Mouse (Mus musculus) ES-E14 (cell line): ENCODE measurements around the gene Dusp11. TPM values are rescaled to one million over a fixed set of nuclear protein-coding genes. Genes with fewer than 3 reads are reported as not detected.
"Not testable (repeated sequence)": the region's sequence is repeated elsewhere in the genome, so short reads cannot be mapped to it uniquely, and the experiment has no call there.

Experiments used
- DNase-seq: peaks from one replicate; pipeline ENCODE4 v3.0.0-alpha.2; 2013; ENCODE audit warnings: low read depth, low spot score
- H3K27ac ChIP-seq: 2 replicates; pipeline ENCODE4 v1.5.1; 2012; ENCODE audit warnings: low read depth, mild to moderate bottlenecking, low read length, moderate library complexity, mixed read lengths; ENCODE audit not compliant: poor library complexity, insufficient read depth, severe bottlenecking
- H3K36me3 ChIP-seq: 2 replicates; pipeline ENCODE4 v1.6.1; 2012; ENCODE audit warnings: mild to moderate bottlenecking, low read length, moderate library complexity, mixed read lengths; ENCODE audit not compliant: control insufficient read depth, poor library complexity, insufficient read depth, severe bottlenecking
- H3K4me1 ChIP-seq, 2 experiments: fragments of 150-350 bp in 1 of 2; sonication (generic) in 1 of 2; 2 replicates each; pipeline ENCODE4 v1.6.1; 2012; ENCODE audit warnings: low read length in 2 of 2, mild to moderate bottlenecking in 1 of 2, mixed read lengths in 1 of 2; ENCODE audit not compliant: control insufficient read depth in 2 of 2, insufficient read depth in 2 of 2, poor library complexity in 1 of 2
- H3K4me3 ChIP-seq, 2 experiments: fragments of 150-350 bp in 1 of 2; sonication (generic) in 1 of 2; 2 replicates each; pipeline ENCODE4 v1.5.1; 2012; ENCODE audit warnings: low read length in 2 of 2, low read depth in 1 of 2, mild to moderate bottlenecking in 1 of 2, mixed read lengths in 1 of 2; ENCODE audit not compliant: insufficient read depth in 1 of 2, poor library complexity in 1 of 2, severe bottlenecking in 1 of 2
- H3K9ac ChIP-seq: 2 replicates; pipeline ENCODE4 v1.6.1; 2012; ENCODE audit warnings: low read depth, mild to moderate bottlenecking, low read length, mixed read lengths; ENCODE audit not compliant: poor library complexity, insufficient read depth, severe bottlenecking
- H3K9me3 ChIP-seq: fragments of 150-350 bp; sonication (generic); 2 replicates; pipeline ENCODE4 v1.6.1; 2012; ENCODE audit warnings: low read depth, mild to moderate bottlenecking, low read length; ENCODE audit not compliant: control insufficient read depth, insufficient read depth
- CHD2 ChIP-seq: IDR thresholded peaks from 2 replicates; pipeline ENCODE4 v1.6.1; 2014; ENCODE audit warnings: mild to moderate bottlenecking, low read depth, low read length, inconsistent platforms
- HCFC1 ChIP-seq: IDR thresholded peaks from 2 replicates; pipeline ENCODE4 v1.6.1; 2012; ENCODE audit warnings: low read length, inconsistent platforms, borderline replicate concordance; ENCODE audit not compliant: insufficient read depth
- MAFK ChIP-seq: IDR thresholded peaks from 2 replicates; pipeline ENCODE4 v1.6.1; 2014; ENCODE audit warnings: mild to moderate bottlenecking, low read depth, low read length, inconsistent platforms; ENCODE audit not compliant: insufficient read depth
- ZC3H11A ChIP-seq: IDR thresholded peaks from 2 replicates; pipeline ENCODE4 v1.6.1; 2012; ENCODE audit warnings: low read depth, mild to moderate bottlenecking, inconsistent platforms, low read length, borderline replicate concordance
- ZNF384 ChIP-seq: IDR thresholded peaks from 2 replicates; pipeline ENCODE4 v1.6.1; 2012; ENCODE audit warnings: low read depth, low read length, inconsistent platforms
- in situ Hi-C, 2 experiments: fragments of 600-800 bp; cut with MboI; formaldehyde crosslinking; loops; one replicate each; pipeline ENCODE4 v1.15.1; 2025; ENCODE audit warnings: low sequenced_read_pairs in 2 of 2, inconsistent platforms in 1 of 2; ENCODE audit not compliant: unreplicated experiment in 2 of 2
- total RNA-seq: library from RNA; depleted of rRNA; stranded (reverse); fragments of 300-350 nt; gene quantifications from 2 replicates; pipeline ENCODE4 v1.2.3, GENCODE M21; 2012

Gene Dusp11
- total RNA-seq, 1 experiment: 29.4 TPM

DNA sequence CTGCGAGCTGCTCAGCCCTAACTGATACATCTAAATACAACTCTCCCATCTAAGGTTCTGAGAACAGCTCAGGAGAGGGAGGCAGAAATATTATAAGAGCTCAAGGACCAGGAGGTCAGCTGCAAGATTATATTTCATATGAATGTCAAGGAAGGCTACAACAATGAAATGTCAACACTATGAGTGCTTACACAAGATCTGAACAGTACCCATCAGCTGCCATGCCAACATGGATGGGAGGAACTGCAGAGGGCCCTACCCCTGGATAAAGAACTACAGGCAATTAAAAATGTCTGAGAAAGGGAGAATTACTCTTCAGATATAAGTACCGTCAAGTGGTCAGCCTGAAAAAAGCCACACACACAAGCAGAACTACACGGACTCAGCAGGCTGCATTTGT, 3.9 kb downstream of the Dusp11 start:
- Histone ChIP-seq H3K27ac (no peak overlapping the region), H3K36me3 (peaks cover 18% of the 10 kb centered on the region), H3K9ac (no peak overlapping the region), H3K4me3 (no peak overlapping the region), H3K9me3 (no peaks in the 10 kb centered on the region), H3K4me1 (0 out of 4 replicates have a peak, but pooled peaks cover 0 to 2% of the 10 kb centered on the region in 2 experiments)
- TF ChIP-seq ZNF384: no peak
- no peak for TF ChIP-seq MAFK
- TF ChIP-seq ZC3H11A: no peak
- DNase-seq: no peak
- in situ Hi-C loops: no loop called here

DNA sequence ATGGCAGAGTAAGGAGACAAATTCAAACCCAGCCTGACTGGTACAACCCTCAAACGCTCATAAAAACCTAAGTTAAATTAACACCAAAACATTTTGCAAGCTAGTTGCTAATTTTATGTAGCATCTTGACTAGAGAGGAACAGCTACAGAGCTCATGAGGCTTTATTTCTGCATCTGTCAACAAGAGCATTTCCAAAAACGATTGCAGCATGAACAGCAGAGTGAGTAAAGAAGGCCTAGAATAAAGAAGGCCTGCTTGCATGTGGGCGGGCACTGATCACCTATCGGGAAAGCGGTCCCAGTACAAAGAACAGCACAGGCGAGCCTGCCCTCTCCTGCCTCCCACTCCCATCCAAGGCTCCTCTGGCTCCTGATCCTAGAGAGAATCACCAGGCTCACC, 12.9 kb downstream of the Dusp11 start:
- no peak overlapping the region for H3K27ac ChIP-seq
- peak overlapping the region; percentile 5; the same call in 1 of the 2 replicates for H3K9ac ChIP-seq
- no peaks in the 10 kb centered on the region for H3K4me1 ChIP-seq
- H3K4me3 ChIP-seq: no peak overlapping the region
- in situ Hi-C loops: no loop called here
- peaks cover 30% of the 10 kb centered on the region for H3K36me3 ChIP-seq
- TF ChIP-seq CHD2 (no peak), ZNF384 (no peak), HCFC1 (no peak), ZC3H11A (no peak), MAFK (no peak)
- DNase-seq: no peak
- no peaks in the 10 kb centered on the region for H3K9me3 ChIP-seq

DNA sequence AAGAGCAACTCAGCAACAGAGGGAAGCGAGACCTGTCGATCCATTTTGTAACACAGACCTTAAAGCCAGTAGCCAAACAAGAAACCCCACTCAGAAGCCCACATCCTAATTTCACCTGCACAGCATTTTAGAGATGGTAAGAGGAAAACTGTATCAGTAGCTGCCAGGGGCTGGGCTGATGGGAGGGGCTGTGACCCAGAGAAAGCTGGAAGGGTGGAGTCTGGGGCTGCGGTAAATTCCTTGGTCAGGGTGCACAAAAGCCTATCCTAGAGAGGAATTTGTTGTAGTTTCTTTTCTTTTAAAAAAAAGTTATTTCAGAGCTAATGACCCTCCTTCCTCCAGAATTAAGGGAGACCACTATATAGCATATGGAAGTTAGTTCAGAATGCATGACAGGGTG, 19.0 kb downstream of the Dusp11 start:
- Histone ChIP-seq H3K9me3 (no peaks in the 10 kb centered on the region), H3K36me3 (peaks cover 5% of the 10 kb centered on the region), H3K4me1 (0 out of 4 replicates have a peak, but pooled peaks cover 0 to 1% of the 10 kb centered on the region in 2 experiments), H3K4me3 (no peak overlapping the region), H3K27ac (no peak overlapping the region), H3K9ac (no peak overlapping the region)
- DNase-seq: no peak
- in situ Hi-C loops: no loop called here
- no peak for TF ChIP-seq ZC3H11A

- TF ChIP-seq ZC3H11A (no peak), CHD2 (no peak), HCFC1 (no peak)
- in situ Hi-C loops: no loop called here
- Histone ChIP-seq H3K9me3 (no peaks in the 10 kb centered on the region), H3K9ac (no peak overlapping the region), H3K4me1 (0 out of 4 replicates have a peak, but pooled peaks cover 0 to 1% of the 10 kb centered on the region in 2 experiments), H3K36me3 (no peaks in the 10 kb centered on the region), H3K27ac (peak overlapping the region; percentile 13; the same call in 1 of the 2 replicates), H3K4me3 (no peak overlapping the region)
- DNase-seq: no peak
Observed at GRCm38 (mm10) chr6:85938701-85939100, 22.8 kb downstream of the Dusp11 start.

GRCm38 (mm10) chr6:85936508-85937465, 24.7 kb downstream of the Dusp11 start:
- H3K36me3 ChIP-seq, in situ Hi-C loops, H3K27ac ChIP-seq, H3K4me1 ChIP-seq, H3K9me3 ChIP-seq: not testable (repeated sequence)
- 0 out of 2 replicates have a peak, but pooled peaks have one; percentile 19 for TF ChIP-seq HCFC1
- DNase-seq: peak; percentile 41
- peak overlapping the region; percentile 77 for H3K9ac ChIP-seq
- peak overlapping the region; percentile 69 to 89 for H3K4me3 ChIP-seq
